9 mouse cellular contexts compared by ENCODE assay signal in genomic region chr11:36221271-36221975, GRCm38 (mm10).
A peak's percentile ranks its signal among the peaks of the same experiment; 100 is the strongest.
DNase-seq lines count a peak whose midpoint lies in the region; ATAC-seq and TF ChIP-seq lines count a peak whose summit lies in the region.
"Had no signal": no experiment of that assay in that cellular context is flagged by ENCODE, and none has a peak within 500 bp of the region (broad histone marks: within the 10 kb centered on the region; RNA-seq: fewer than 3 reads in every experiment).

No protein-coding gene starts in this region.

- no peaks in the 10 kb centered on the region for H3K9me3 ChIP-seq in hindbrain, embryonic 11.5 days (ENCODE audit: control insufficient read depth, low read length)
- no peaks in the 10 kb centered on the region for H3K9me3 ChIP-seq in lung, postnatal 0 days (ENCODE audit: low read length)
- H3K9me3 ChIP-seq: liver, embryonic 15.5 days had no signal

- peak; percentile 89 for DNase-seq in ZHBTc4 (ENCODE audit: low read depth, low spot score)
- DNase-seq in cerebellum, postnatal 14 days = peak; percentile 93 to 94
- DNase-seq in frontal cortex, postnatal 14 days (ENCODE audit: low spot score in 2 of 2) = peak; percentile 62 to 71
- peak; percentile 91 for DNase-seq in hindbrain, embryonic 11.5 days (ENCODE audit: low spot score)
- DNase-seq in layer of hippocampus, adult 9-11 months = peak; percentile 53
- peak; percentile 80 for DNase-seq in lung, postnatal 0 days (ENCODE audit: low spot score)
- peak; percentile 85 for DNase-seq in retina, postnatal 7 days (ENCODE audit: low read depth, low spot score)

- H3K4me1 ChIP-seq in hindbrain, embryonic 11.5 days (replicated peaks; ENCODE audit: control insufficient read depth, insufficient read depth, low read length) = peaks cover 5% of the 10 kb centered on the region; the same call in 1 of the 2 replicates
- no peaks in the 10 kb centered on the region for H3K4me1 ChIP-seq in lung, postnatal 0 days (ENCODE audit: insufficient read depth, low read depth, low read length)
- H3K4me1 ChIP-seq: liver, embryonic 15.5 days had no signal

- no peak overlapping the region for H3K27ac ChIP-seq in hindbrain, embryonic 11.5 days (ENCODE audit: low read depth, low read length)
- H3K27ac ChIP-seq in lung, postnatal 0 days (ENCODE audit: low read length) = no peak overlapping the region
- H3K27ac ChIP-seq: liver, embryonic 15.5 days had no signal

- peak; percentile 86 for TF ChIP-seq CTCF in lung, postnatal 0 days (IDR thresholded peaks at IDR 0.05)

- no peak overlapping the region for H3K4me3 ChIP-seq in hindbrain, embryonic 11.5 days (ENCODE audit: low read depth, low read length)
- H3K4me3 ChIP-seq in lung, postnatal 0 days (ENCODE audit: low read depth, low read length) = no peak overlapping the region
- H3K4me3 ChIP-seq: liver, embryonic 15.5 days had no signal

- no peaks in the 10 kb centered on the region for H3K36me3 ChIP-seq in hindbrain, embryonic 11.5 days (ENCODE audit: control insufficient read depth, insufficient read depth, low read length)
- no peaks in the 10 kb centered on the region for H3K36me3 ChIP-seq in lung, postnatal 0 days (ENCODE audit: insufficient read depth, low read length)
- H3K36me3 ChIP-seq: liver, embryonic 15.5 days had no signal

- H3K9ac ChIP-seq in hindbrain, embryonic 11.5 days (ENCODE audit: low read depth, low read length) = no peak overlapping the region
- H3K9ac ChIP-seq in lung, postnatal 0 days (replicated peaks; ENCODE audit: low read depth) = no peak overlapping the region
- H3K9ac ChIP-seq: liver, embryonic 15.5 days had no signal

- ATAC-seq in hindbrain, embryonic 11.5 days (ENCODE audit: low FRiP score) = peak; percentile 74
- ATAC-seq in lung, postnatal 0 days = peak; percentile 47
- ATAC-seq in monocyte, adult 5-6 weeks (replicated peaks; ENCODE audit: insufficient number of reproducible peaks, low FRiP score, low TSS enrichment, poor library complexity, severe bottlenecking) = no peak

- H3K4me2 ChIP-seq in hindbrain, embryonic 11.5 days (replicated peaks; ENCODE audit: low read depth, low read length) = peak overlapping the region; percentile 29; the same call in 1 of the 2 replicates
- H3K4me2 ChIP-seq in lung, postnatal 0 days (replicated peaks; ENCODE audit: low read depth, low read length) = no peak overlapping the region; the same call in 1 of the 2 replicates
- H3K4me2 ChIP-seq: liver, embryonic 15.5 days had no signal

- WGBS in hindbrain, embryonic 11.5 days = 15% methylated on average over 10 of the region's 10 CpGs
- WGBS in lung, postnatal 0 days = 13% methylated on average over 10 of the region's 10 CpGs

- no peaks in the 10 kb centered on the region for H3K27me3 ChIP-seq in hindbrain, embryonic 11.5 days (ENCODE audit: control insufficient read depth, insufficient read depth, low read length)
- no peaks in the 10 kb centered on the region for H3K27me3 ChIP-seq in lung, postnatal 0 days (replicated peaks; ENCODE audit: insufficient read depth, low read length)
- H3K27me3 ChIP-seq: liver, embryonic 15.5 days had no signal

- no peak for TF ChIP-seq EP300 in lung, postnatal 0 days (IDR thresholded peaks at IDR 0.05)
